Mouse (Mus musculus) MEL (cell line): Measurements from ENCODE around the gene Hpn.

ENCODE experiments used
- CTCF ChIP-seq, 3 experiments: IDR thresholded peaks in 2 of 3; conservative IDR thresholded peaks in 1 of 3; 2 replicates each; pipeline ENCODE4 v1.5.1; 2011 to 2012; ENCODE audit warnings: low read length in 3 of 3, low read depth in 2 of 3, mild to moderate bottlenecking in 2 of 3, improper control_type of control experiment in 1 of 3, inconsistent platforms in 1 of 3, mixed read lengths in 1 of 3, moderate library complexity in 1 of 3; ENCODE audit not compliant: control insufficient read depth in 1 of 3, insufficient read depth in 1 of 3, poor library complexity in 1 of 3, severe bottlenecking in 1 of 3
- E2F4 ChIP-seq: IDR thresholded peaks from 2 replicates; pipeline ENCODE4 v1.6.1; 2011; ENCODE audit warnings: low read depth, low read length, improper control_type of control experiment, borderline replicate concordance
- GATA1 ChIP-seq: IDR thresholded peaks from 2 replicates; pipeline ENCODE4 v1.6.1; 2011; ENCODE audit warnings: low read depth, low read length, improper control_type of control experiment
- MAFK ChIP-seq: IDR thresholded peaks from 2 replicates; pipeline ENCODE4 v1.6.1; 2011; ENCODE audit warnings: low read depth, mild to moderate bottlenecking, low read length, improper control_type of control experiment, borderline replicate concordance
- NELFE ChIP-seq: IDR thresholded peaks from 2 replicates; pipeline ENCODE4 v1.6.1; 2011; ENCODE audit warnings: low read depth, low read length, improper control_type of control experiment
- POLR2A ChIP-seq, 2 experiments: IDR thresholded peaks; 2 replicates each; pipeline ENCODE4 v1.6.1; 2011 to 2012; ENCODE audit warnings: low read length in 2 of 2, mild to moderate bottlenecking in 2 of 2, control low read depth in 1 of 2, improper control_type of control experiment in 1 of 2, low read depth in 1 of 2, moderate library complexity in 1 of 2; ENCODE audit not compliant: control insufficient read depth in 1 of 2, insufficient read depth in 1 of 2, poor library complexity in 1 of 2
- POLR2AphosphoS2 ChIP-seq: IDR thresholded peaks from 2 replicates; pipeline ENCODE4 v1.6.1; 2011; ENCODE audit warnings: low read length, improper control_type of control experiment
- POLR2AphosphoS5 ChIP-seq: IDR thresholded peaks from 2 replicates; pipeline ENCODE4 v1.6.1; 2012; ENCODE audit warnings: low read depth, borderline replicate concordance, mild to moderate bottlenecking, inconsistent platforms, low read length, moderate library complexity, mixed read lengths
- UBTF ChIP-seq: IDR thresholded peaks from 2 replicates; pipeline ENCODE4 v1.6.1; 2012; ENCODE audit warnings: low read depth, mild to moderate bottlenecking, inconsistent platforms, low read length, improper control_type of control experiment, moderate library complexity, borderline replicate concordance; ENCODE audit not compliant: insufficient read depth
- USF1 ChIP-seq: IDR thresholded peaks from 2 replicates; pipeline ENCODE4 v1.6.1; 2014; ENCODE audit warnings: low read depth, mild to moderate bottlenecking, inconsistent platforms, low read length, improper control_type of control experiment, moderate library complexity
- USF2 ChIP-seq, 2 experiments: IDR thresholded peaks; 2 replicates each; pipeline ENCODE4 v1.6.1; 2011 to 2012; ENCODE audit warnings: improper control_type of control experiment in 2 of 2, low read length in 2 of 2, borderline replicate concordance in 1 of 2, inconsistent platforms in 1 of 2, low read depth in 1 of 2, mild to moderate bottlenecking in 1 of 2; ENCODE audit not compliant: insufficient read depth in 1 of 2
- ZNF384 ChIP-seq: IDR thresholded peaks from 2 replicates; pipeline ENCODE4 v1.6.1; 2012; ENCODE audit warnings: low read depth, mild to moderate bottlenecking, inconsistent platforms, low read length, improper control_type of control experiment

GRCm38 (mm10) chr7:31080611-31081010, 34.5 kb downstream of the Hpn start:
- no peak for TF ChIP-seq POLR2AphosphoS2
- no peak for TF ChIP-seq GATA1
- TF ChIP-seq CTCF (IDR thresholded peaks at IDR 0.05 in 2 of 3, conservative IDR thresholded peaks at IDR 0.05 in 1 of 3; ENCODE audit: control insufficient read depth in 1 of 3, insufficient read depth in 1 of 3, low read depth in 2 of 3, low read length in 3 of 3, poor library complexity in 1 of 3, severe bottlenecking in 1 of 3) = no peak
- no peak for TF ChIP-seq POLR2AphosphoS5
- TF ChIP-seq USF2 (IDR thresholded peaks at IDR 0.05; ENCODE audit: borderline replicate concordance in 1 of 2, insufficient read depth in 1 of 2, low read depth in 1 of 2, low read length in 2 of 2) = no peak
- no peak for TF ChIP-seq MAFK
- TF ChIP-seq POLR2A (IDR thresholded peaks at IDR 0.05; ENCODE audit: control insufficient read depth in 1 of 2, insufficient read depth in 1 of 2, low read depth in 1 of 2, low read length in 2 of 2, poor library complexity in 1 of 2) = no peak
- no peak for TF ChIP-seq UBTF
- TF ChIP-seq ZNF384 = no peak
- no peak for TF ChIP-seq USF1
- no peak for TF ChIP-seq NELFE
- TF ChIP-seq E2F4 = no peak
